Mouse (Mus musculus) brain, embryonic 14.5 days (tissue): ENCODE measurements around the gene Cacybp.

Experiments used
- CTCF ChIP-seq: fragments of 200-500 bp; IDR thresholded peaks from 2 replicates; pipeline ENCODE4 v1.5.1; 2012; ENCODE audit warnings: inconsistent platforms, mild to moderate bottlenecking, moderate library complexity, borderline replicate concordance; ENCODE audit not compliant: insufficient read depth, insufficient read length; ENCODE audit errors: extremely low read depth
- POLR2A ChIP-seq: fragments of 200-500 bp; IDR thresholded peaks from 2 replicates; pipeline ENCODE4 v1.6.1; 2012; ENCODE audit warnings: mild to moderate bottlenecking, inconsistent platforms, borderline replicate concordance; ENCODE audit not compliant: poor library complexity, insufficient read depth, insufficient read length, severe bottlenecking; ENCODE audit errors: extremely low read depth

GRCm38 (mm10) chr1:160259884-160260283, 47.2 kb upstream of the Cacybp start:
- TF ChIP-seq POLR2A, result no peak
- TF ChIP-seq CTCF, result no peak
